Comparison of ENCODE assay signal across 13 mouse cellular contexts in genomic region chr7:66340044-66340443, GRCm38 (mm10). TPM values are rescaled to one million over a fixed set of nuclear protein-coding genes. Genes with fewer than 3 reads are reported as not detected.
DNase-seq lines count a peak whose midpoint lies in the region; ATAC-seq and TF ChIP-seq lines count a peak whose summit lies in the region.
"Had no signal": no experiment of that assay in that cellular context is flagged by ENCODE, and none has a peak within 500 bp of the region (broad histone marks: within the 10 kb centered on the region; RNA-seq: fewer than 3 reads in every experiment).

No protein-coding gene starts in this region.

- no peaks in the 10 kb centered on the region for H3K36me3 ChIP-seq in heart, embryonic 16.5 days (ENCODE audit: control insufficient read depth, insufficient read depth)
- H3K36me3 ChIP-seq in lung, embryonic 16.5 days (ENCODE audit: control insufficient read depth, insufficient read depth, low read length), result peaks cover 3% of the 10 kb centered on the region; the same call in 1 of the 2 replicates
- no peaks in the 10 kb centered on the region; the same call in 1 of the 2 replicates for H3K36me3 ChIP-seq in intestine, postnatal 0 days (ENCODE audit: control insufficient read depth, insufficient read depth)
- H3K36me3 ChIP-seq in stomach, embryonic 15.5 days, result no peaks in the 10 kb centered on the region

- no peaks in the 10 kb centered on the region for H3K27me3 ChIP-seq in heart, embryonic 16.5 days (ENCODE audit: control insufficient read depth, insufficient read depth, low read length)
- H3K27me3 ChIP-seq in lung, embryonic 16.5 days (ENCODE audit: control insufficient read depth, insufficient read depth, low read depth, low read length), result no peaks in the 10 kb centered on the region
- no peaks in the 10 kb centered on the region for H3K27me3 ChIP-seq in intestine, postnatal 0 days (replicated peaks; ENCODE audit: control insufficient read depth, insufficient read depth, low read length)
- H3K27me3 ChIP-seq in stomach, embryonic 15.5 days (replicated peaks), result no peaks in the 10 kb centered on the region

- no peak overlapping the region; the same call in 1 of the 2 replicates for H3K9ac ChIP-seq in heart, embryonic 16.5 days (ENCODE audit: low read length)
- no peak overlapping the region for H3K9ac ChIP-seq in lung, embryonic 16.5 days (ENCODE audit: low read length)
- H3K9ac ChIP-seq in intestine, postnatal 0 days (ENCODE audit: low read depth, low read length), result no peak overlapping the region
- no peak overlapping the region for H3K9ac ChIP-seq in stomach, embryonic 15.5 days

- H3K4me3 ChIP-seq in heart, embryonic 16.5 days (ENCODE audit: low read length), result no peak overlapping the region
- H3K4me3 ChIP-seq in lung, embryonic 16.5 days (ENCODE audit: low read length), result no peak overlapping the region
- H3K4me3 ChIP-seq in intestine, postnatal 0 days (ENCODE audit: low read depth, low read length), result no peak overlapping the region
- H3K4me3 ChIP-seq in stomach, embryonic 15.5 days (replicated peaks), result no peak overlapping the region

- WGBS in heart, embryonic 16.5 days, result 45% methylated on average over 3 of the region's 3 CpGs
- 23% methylated on average over 3 of the region's 3 CpGs for WGBS in lung, embryonic 16.5 days
- 30% methylated on average over 3 of the region's 3 CpGs for WGBS in intestine, postnatal 0 days
- WGBS in stomach, embryonic 15.5 days, result 35% methylated on average over 3 of the region's 3 CpGs

- no peak for TF ChIP-seq CTCF in intestine, postnatal 0 days (IDR thresholded peaks at IDR 0.05; ENCODE audit: low read depth)

- intact Hi-C loops in heart, postnatal 36 days (cut with DNase I), result no loop called here

- ATAC-seq in heart, embryonic 16.5 days (replicated peaks; ENCODE audit: extremely low read depth, insufficient read depth, low FRiP score), result no peak
- peak; percentile 57 for ATAC-seq in lung, embryonic 16.5 days (ENCODE audit: low read depth)
- no peak for ATAC-seq in intestine, postnatal 0 days
- no peak for ATAC-seq in stomach, embryonic 15.5 days (ENCODE audit: insufficient read depth, low FRiP score, low read depth)

- H3K4me1 ChIP-seq in heart, embryonic 16.5 days (ENCODE audit: control insufficient read depth, insufficient read depth, low read length), result peaks cover 14% of the 10 kb centered on the region
- peaks cover 13% of the 10 kb centered on the region for H3K4me1 ChIP-seq in lung, embryonic 16.5 days (replicated peaks; ENCODE audit: control insufficient read depth, insufficient read depth, low read length)
- no peaks in the 10 kb centered on the region for H3K4me1 ChIP-seq in intestine, postnatal 0 days (replicated peaks; ENCODE audit: control insufficient read depth, insufficient read depth, low read length)
- peaks cover 9% of the 10 kb centered on the region for H3K4me1 ChIP-seq in stomach, embryonic 15.5 days

- peak overlapping the region; percentile 15; the same call in 1 of the 2 replicates for H3K4me2 ChIP-seq in heart, embryonic 16.5 days (ENCODE audit: low read depth, low read length)
- 0 out of 2 replicates have a peak overlapping the region, but pooled peaks have one; percentile 13 for H3K4me2 ChIP-seq in lung, embryonic 16.5 days (ENCODE audit: low read depth, low read length)
- H3K4me2 ChIP-seq in intestine, postnatal 0 days (replicated peaks; ENCODE audit: low read depth), result no peak overlapping the region
- H3K4me2 ChIP-seq in stomach, embryonic 15.5 days, result no peak overlapping the region

- H3K27ac ChIP-seq in heart, embryonic 16.5 days (ENCODE audit: low read length), result peak overlapping the region; percentile 42
- H3K27ac ChIP-seq in lung, embryonic 16.5 days (ENCODE audit: low read length), result peak overlapping the region; percentile 63
- H3K27ac ChIP-seq in intestine, postnatal 0 days (ENCODE audit: low read depth, low read length), result 0 out of 2 replicates have a peak overlapping the region, but pooled peaks have one; percentile 15
- H3K27ac ChIP-seq in stomach, embryonic 15.5 days, result peak overlapping the region; percentile 67

- no peaks in the 10 kb centered on the region for H3K9me3 ChIP-seq in heart, embryonic 16.5 days (replicated peaks; ENCODE audit: control insufficient read depth, low read length)
- no peaks in the 10 kb centered on the region for H3K9me3 ChIP-seq in lung, embryonic 16.5 days (ENCODE audit: control insufficient read depth, low read length)
- no peaks in the 10 kb centered on the region for H3K9me3 ChIP-seq in intestine, postnatal 0 days (ENCODE audit: control insufficient read depth)
- H3K9me3 ChIP-seq in stomach, embryonic 15.5 days, result no peaks in the 10 kb centered on the region

- DNase-seq in heart, postnatal 36 days, result no peak
- DNase-seq in lung, postnatal 4 days, result no peak
- no peak for DNase-seq in cerebellum, postnatal 36 days
- DNase-seq: adrenal gland, adult 8-10 months; thymus, postnatal 4 days had no signal

RNA-seq across cellular contexts. Expression of gene Gm10974, which starts 25.7 kb away (rescaled TPM):
- polyA plus RNA-seq in heart, embryonic 16.5 days (2015; fragmentation: Nextera tagmentation; extraction: Ambion mirVana), result not detected in 2 replicates
- not detected for total RNA-seq in heart, postnatal 36 days (2021)
- polyA plus RNA-seq in lung, embryonic 16.5 days (2015; fragmentation: Nextera tagmentation; extraction: Ambion mirVana), result not detected in 2 replicates
- not detected in 2 replicates for polyA plus RNA-seq in intestine, postnatal 0 days (2015; fragmentation: Nextera tagmentation; extraction: Ambion mirVana)
- polyA plus RNA-seq in stomach, embryonic 15.5 days (2015; fragmentation: Nextera tagmentation; extraction: Ambion mirVana), result not detected in 2 replicates
- total RNA-seq: adrenal gland, adult 8-10 months; layer of hippocampus, postnatal 10 days; left cerebral cortex, postnatal 36 days; megakaryocyte-erythroid progenitor cell, adult 5-6 weeks had no signal
- polyA plus RNA-seq: gonadal fat pad, adult 2 months had no signal

RNA-seq across cellular contexts. Expression of gene Lrrk1, which starts 48.1 kb away (rescaled TPM):
- 8.4 and 11.4 TPM in 2 replicates for polyA plus RNA-seq in heart, embryonic 16.5 days (2015; fragmentation: Nextera tagmentation; extraction: Ambion mirVana)
- 10 to 100 TPM; 10.2 to 10.9 TPM for total RNA-seq in heart, postnatal 36 days (2021)
- 29.3 and 30.5 TPM in 2 replicates for polyA plus RNA-seq in lung, embryonic 16.5 days (2015; fragmentation: Nextera tagmentation; extraction: Ambion mirVana)
- polyA plus RNA-seq in intestine, postnatal 0 days (2015; fragmentation: Nextera tagmentation; extraction: Ambion mirVana), result 6.1 and 8.0 TPM in 2 replicates
- polyA plus RNA-seq in stomach, embryonic 15.5 days (2015; fragmentation: Nextera tagmentation; extraction: Ambion mirVana), result 19.5 and 19.7 TPM in 2 replicates

Comparison
In these comparisons a context has a peak if more than half of its experiments do, and no peak if none do; other contexts are left out.
1. H3K27ac ChIP-seq: peak in every context shown above with its lines; median percentile 67 in stomach, embryonic 15.5 days; 63 in lung, embryonic 16.5 days; 42 in heart, embryonic 16.5 days; 15 in intestine, postnatal 0 days.
2. H3K4me2 ChIP-seq: peak in heart, embryonic 16.5 days (single experiment) and lung, embryonic 16.5 days (single experiment); none in intestine, postnatal 0 days (single experiment) and stomach, embryonic 15.5 days (single experiment).